23 mouse cellular contexts compared by ENCODE assay signal in the genomic region with DNA sequence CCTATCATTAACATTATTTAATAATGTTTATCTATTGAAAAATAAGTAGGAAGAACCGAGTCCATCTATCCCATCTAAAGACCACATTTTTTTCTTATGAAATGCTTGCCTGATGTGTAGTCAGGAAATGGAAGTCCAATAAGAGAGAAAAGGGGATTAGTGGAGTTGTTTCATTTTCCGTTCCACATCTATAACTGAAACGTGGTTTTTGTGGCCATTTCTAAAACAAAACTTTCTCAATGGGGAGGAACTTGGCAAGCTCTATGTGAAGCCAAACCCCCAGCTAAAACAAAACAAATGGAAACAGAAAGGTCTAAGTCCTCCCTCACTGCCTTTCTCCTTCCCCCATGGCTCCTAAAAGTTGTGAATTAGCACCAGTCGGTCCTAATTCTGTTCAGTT. TPM values are rescaled to one million over a fixed set of nuclear protein-coding genes. Genes with fewer than 3 reads are reported as not detected.
DNase-seq lines count a peak whose midpoint lies in the region; ATAC-seq and TF ChIP-seq lines count a peak whose summit lies in the region.
"Had no signal": no experiment of that assay in that cellular context is flagged by ENCODE, and none has a peak within 500 bp of the region (broad histone marks: within the 10 kb centered on the region; RNA-seq: fewer than 3 reads in every experiment).

No protein-coding gene starts in this region.

- H3K4me1 ChIP-seq in embryonic fibroblast, embryonic 13.5 days (ENCODE audit: control insufficient read depth, insufficient read depth, low read length), result no peaks in the 10 kb centered on the region
- H3K4me1 ChIP-seq in hindbrain, embryonic 12.5 days, result peaks cover 11% of the 10 kb centered on the region

- H3K9me3 ChIP-seq in hindbrain, embryonic 12.5 days (replicated peaks), result no peaks in the 10 kb centered on the region
- H3K9me3 ChIP-seq: forebrain, embryonic 15.5 days; heart, embryonic 15.5 days; liver, embryonic 12.5 days; neural tube, embryonic 15.5 days had no signal

- no peak overlapping the region for H3K9ac ChIP-seq in hindbrain, embryonic 12.5 days
- H3K9ac ChIP-seq: forebrain, embryonic 15.5 days; heart, embryonic 15.5 days; liver, embryonic 12.5 days; neural tube, embryonic 15.5 days had no signal

- TF ChIP-seq CTCF in embryonic fibroblast, embryonic 13.5 days (IDR thresholded peaks at IDR 0.05; ENCODE audit: borderline replicate concordance, insufficient read depth, low read length), result no peak

- no peaks in the 10 kb centered on the region for H3K36me3 ChIP-seq in hindbrain, embryonic 12.5 days
- H3K36me3 ChIP-seq: forebrain, embryonic 15.5 days; heart, embryonic 15.5 days; liver, embryonic 12.5 days; neural tube, embryonic 15.5 days had no signal

- H3K27me3 ChIP-seq in hindbrain, embryonic 12.5 days, result no peaks in the 10 kb centered on the region
- H3K27me3 ChIP-seq: forebrain, embryonic 15.5 days; heart, embryonic 15.5 days; neural tube, embryonic 15.5 days had no signal

- peak; percentile 21 for ATAC-seq in megakaryocyte progenitor cell, adult 5-6 weeks (replicated peaks; ENCODE audit: poor library complexity)
- no peak for ATAC-seq in hindbrain, embryonic 12.5 days (ENCODE audit: low FRiP score)
- ATAC-seq: forebrain, embryonic 15.5 days; liver, embryonic 12.5 days had no signal

- peak; percentile 57 for DNase-seq in 3T3-L1 (ENCODE audit: low read depth, low spot score)
- DNase-seq in A20 (ENCODE audit: low read depth, low spot score), result peak; percentile 29
- no peak for DNase-seq in spleen, postnatal 4 days (ENCODE audit: low spot score in 2 of 2)
- no peak for DNase-seq in right cerebral cortex, postnatal 10 days (ENCODE audit: low spot score in 2 of 2)
- DNase-seq: cerebellum, adult 18-20 months; cerebellum, postnatal 36 days; gastrocnemius, postnatal 25 days; heart, postnatal 4 days; kidney, adult 8-10 months; kidney, postnatal 14 days; lung, adult 2 months; lung, postnatal 36 days; right cerebral cortex, postnatal 25 days had no signal

- no peak for TF ChIP-seq POLR2A in embryonic fibroblast, embryonic 13.5 days (IDR thresholded peaks at IDR 0.05; ENCODE audit: low read depth, low read length)

- no peak overlapping the region for H3K4me3 ChIP-seq in embryonic fibroblast, embryonic 13.5 days (ENCODE audit: insufficient read depth, low read length)
- H3K4me3 ChIP-seq in hindbrain, embryonic 12.5 days, result no peak overlapping the region
- H3K4me3 ChIP-seq: forebrain, embryonic 15.5 days; heart, embryonic 15.5 days; layer of hippocampus, adult 2 months; liver, embryonic 12.5 days; neural tube, embryonic 15.5 days had no signal

- no peak overlapping the region for H3K4me2 ChIP-seq in hindbrain, embryonic 12.5 days (replicated peaks)
- H3K4me2 ChIP-seq: forebrain, embryonic 15.5 days; heart, embryonic 15.5 days; liver, embryonic 12.5 days; midbrain, embryonic 11.5 days; neural tube, embryonic 15.5 days had no signal

- WGBS in hindbrain, embryonic 12.5 days, result 72% methylated on average over 4 of the region's 4 CpGs

- H3K27ac ChIP-seq in embryonic fibroblast, embryonic 13.5 days (ENCODE audit: insufficient read depth, low read length), result peak overlapping the region; percentile 66
- H3K27ac ChIP-seq in hindbrain, embryonic 12.5 days, result no peak overlapping the region
- H3K27ac ChIP-seq: forebrain, embryonic 15.5 days; heart, embryonic 15.5 days; layer of hippocampus, adult 2 months; liver, embryonic 12.5 days; neural tube, embryonic 15.5 days; stomach, postnatal 0 days had no signal

RNA-seq across cellular contexts. Expression of gene Akt3, which starts 2.8 kb away (rescaled TPM):
- 44.7 and 50.9 TPM in 2 replicates for polyA plus RNA-seq in embryonic fibroblast, embryonic 13.5 days (2011; ENCODE audit: insufficient read length, low read depth, missing spikeins)
- 35.5 and 39.3 TPM in 2 replicates for total RNA-seq in megakaryocyte progenitor cell, adult 5-6 weeks (2015)
- total RNA-seq in megakaryocyte progenitor cell, adult 5-6 weeks (2017), result 48.1 and 49.0 TPM in 2 replicates
- polyA plus RNA-seq in hindbrain, embryonic 12.5 days (2016; fragmentation: Nextera tagmentation; extraction: Ambion mirVana), result 28.8 and 29.1 TPM in 2 replicates

Comparison
In these comparisons a context has a peak if more than half of its experiments do, and no peak if none do; other contexts are left out.
1. DNase-seq: peak in 3T3-L1 (single experiment) and A20 (single experiment); none in spleen, postnatal 4 days (0 of 2) and right cerebral cortex, postnatal 10 days (0 of 2).